Mouse (Mus musculus) hindbrain, embryonic 14.5 days (tissue): ENCODE measurements at regions not wholly inside any gene's neighbourhood (a gene's known extent, or its start where the extent isn't known, plus 50 kb on each side); places are given as distances from the start of the nearest gene placed in this dataset.
"Not testable (repeated sequence)": the region's sequence is repeated elsewhere in the genome, so short reads cannot be mapped to it uniquely, and the experiment has no call there.

Experiments used
- ATAC-seq: fragments of 200-750 bp; cut with Nextera tagmentation; 2 replicates; pipeline ENCODE4 v1.8.0; 2017; ENCODE audit warnings: moderate number of reproducible peaks, mild to moderate bottlenecking, moderate TSS enrichment, moderate library complexity; ENCODE audit not compliant: low FRiP score
- DNase-seq: peaks from one replicate; pipeline ENCODE4 v3.0.0-alpha.2; 2015; ENCODE audit warnings: low spot score
- H3K27ac ChIP-seq: fragments of 300-500 bp; sonication (generic); 2 replicates; pipeline ENCODE4 v1.5.1; 2014; ENCODE audit warnings: mild to moderate bottlenecking, moderate library complexity
- H3K27me3 ChIP-seq: fragments of 300-500 bp; sonication (generic); 2 replicates; pipeline ENCODE4 v1.6.1; 2014; ENCODE audit warnings: mild to moderate bottlenecking, low read length, mixed read lengths; ENCODE audit not compliant: control insufficient read depth, insufficient read depth
- H3K36me3 ChIP-seq: fragments of 300-500 bp; sonication (generic); replicated peaks from 2 replicates; pipeline ENCODE4 v1.6.1; 2014; ENCODE audit not compliant: control insufficient read depth, insufficient read depth
- H3K4me1 ChIP-seq: fragments of 300-500 bp; sonication (generic); replicated peaks from 2 replicates; pipeline ENCODE4 v1.6.1; 2014; ENCODE audit warnings: antibody characterized with exemption, low read length, mixed read lengths; ENCODE audit not compliant: control insufficient read depth, insufficient read depth
- H3K4me2 ChIP-seq: fragments of 300-500 bp; sonication (generic); replicated peaks from 2 replicates; pipeline ENCODE4 v1.6.1; 2014; ENCODE audit warnings: mild to moderate bottlenecking, moderate library complexity
- H3K4me3 ChIP-seq: fragments of 300-500 bp; sonication (generic); replicated peaks from 2 replicates; pipeline ENCODE4 v1.5.1; 2014; ENCODE audit warnings: mild to moderate bottlenecking, low read length
- H3K9ac ChIP-seq: fragments of 300-500 bp; sonication (generic); 2 replicates; pipeline ENCODE4 v1.6.1; 2014
- H3K9me3 ChIP-seq: fragments of 300-500 bp; sonication (generic); 2 replicates; pipeline ENCODE4 v1.6.1; 2016; ENCODE audit warnings: low read length; ENCODE audit not compliant: control insufficient read depth
- WGBS: fragments of 180-500 bp; shearing (Covaris S2); extraction: QIAGEN DNeasy Blood & Tissue Kit; methylation state at CpG from one replicate; pipeline ENCODE4 v1.1.7; 2014; 5-methylcytosine and 5-hydroxymethylcytosine counted together

GRCm38 (mm10) chr2:100918122-100918521, 706.4 kb upstream of the Rag2 start:
- Histone ChIP-seq H3K27ac (no peak overlapping the region), H3K9me3 (no peaks in the 10 kb centered on the region), H3K4me2 (no peak overlapping the region), H3K27me3 (no peaks in the 10 kb centered on the region), H3K4me1 (no peaks in the 10 kb centered on the region), H3K36me3 (no peaks in the 10 kb centered on the region), H3K4me3 (no peak overlapping the region), H3K9ac (no peak overlapping the region)
- ATAC-seq (no peak; the same call in 1 of the 2 replicates), DNase-seq (no peak)
- WGBS, result 76% methylated on average over 3 of the region's 3 CpGs

GRCm38 (mm10) chr2:100919537-100920212, 704.8 kb upstream of the Rag2 start:
- Histone ChIP-seq H3K9me3 (no peaks in the 10 kb centered on the region), H3K4me3 (no peak overlapping the region), H3K27me3 (no peaks in the 10 kb centered on the region), H3K4me2 (no peak overlapping the region), H3K9ac (no peak overlapping the region), H3K4me1 (no peaks in the 10 kb centered on the region), H3K36me3 (no peaks in the 10 kb centered on the region), H3K27ac (no peak overlapping the region)
- 89% methylated on average over 1 of the region's 1 CpGs for WGBS
- ATAC-seq (no peak), DNase-seq (no peak)

- not testable (repeated sequence) for H3K9me3 ChIP-seq, H3K4me2 ChIP-seq, H3K9ac ChIP-seq, H3K27me3 ChIP-seq, H3K4me3 ChIP-seq, H3K36me3 ChIP-seq, H3K4me1 ChIP-seq, ATAC-seq, H3K27ac ChIP-seq, DNase-seq
- 47% methylated on average over 3 of the region's 3 CpGs for WGBS
Measured at GRCm38 (mm10) chr2:100948632-100949031, 675.9 kb upstream of the Rag2 start.

- DNase-seq (no peak), ATAC-seq (no peak)
- Histone ChIP-seq H3K4me3 (no peak overlapping the region), H3K4me1 (no peaks in the 10 kb centered on the region), H3K9me3 (no peaks in the 10 kb centered on the region), H3K9ac (no peak overlapping the region), H3K27me3 (no peaks in the 10 kb centered on the region), H3K4me2 (no peak overlapping the region), H3K36me3 (no peaks in the 10 kb centered on the region), H3K27ac (no peak overlapping the region)
- 89% methylated on average over 1 of the region's 1 CpGs for WGBS
Measured at GRCm38 (mm10) chr2:100959412-100959811, 665.1 kb upstream of the Rag2 start.

GRCm38 (mm10) chr2:100964584-100964983, 659.9 kb upstream of the Rag2 start:
- Histone ChIP-seq H3K9me3 (no peaks in the 10 kb centered on the region), H3K27me3 (no peaks in the 10 kb centered on the region), H3K4me1 (no peaks in the 10 kb centered on the region), H3K36me3 (no peaks in the 10 kb centered on the region), H3K4me2 (no peak overlapping the region), H3K4me3 (no peak overlapping the region), H3K9ac (no peak overlapping the region), H3K27ac (no peak overlapping the region)
- ATAC-seq (no peak), DNase-seq (no peak)
- 94% methylated on average over 2 of the region's 2 CpGs for WGBS

- no peaks in the 10 kb centered on the region for H3K36me3 ChIP-seq
- H3K9ac ChIP-seq, result no peak overlapping the region
- no peaks in the 10 kb centered on the region for H3K27me3 ChIP-seq
- no peak overlapping the region for H3K4me3 ChIP-seq
- DNase-seq, result no peak
- H3K9me3 ChIP-seq, result no peaks in the 10 kb centered on the region
- ATAC-seq, result no peak
- H3K4me1 ChIP-seq, result no peaks in the 10 kb centered on the region
- no peak overlapping the region for H3K27ac ChIP-seq
- no peak overlapping the region for H3K4me2 ChIP-seq
Measured at GRCm38 (mm10) chr2:100977202-100977601, 647.3 kb upstream of the Rag2 start.

- ATAC-seq (no peak), DNase-seq (no peak)
- no peak overlapping the region for H3K4me3 ChIP-seq
- WGBS, result 76% methylated on average over 1 of the region's 1 CpGs
- H3K9ac ChIP-seq, result no peak overlapping the region
- H3K9me3 ChIP-seq, result no peaks in the 10 kb centered on the region
- H3K27me3 ChIP-seq, result no peaks in the 10 kb centered on the region
- H3K36me3 ChIP-seq, result no peaks in the 10 kb centered on the region
- no peaks in the 10 kb centered on the region for H3K4me1 ChIP-seq
- no peak overlapping the region for H3K4me2 ChIP-seq
- H3K27ac ChIP-seq, result no peak overlapping the region
Measured at GRCm38 (mm10) chr2:100982362-100982761, 642.2 kb upstream of the Rag2 start.

- no peak overlapping the region for H3K9ac ChIP-seq
- H3K4me2 ChIP-seq, result no peak overlapping the region
- no peaks in the 10 kb centered on the region for H3K36me3 ChIP-seq
- no peak overlapping the region for H3K4me3 ChIP-seq
- no peak overlapping the region for H3K27ac ChIP-seq
- no peaks in the 10 kb centered on the region for H3K27me3 ChIP-seq
- H3K4me1 ChIP-seq, result no peaks in the 10 kb centered on the region
- H3K9me3 ChIP-seq, result no peaks in the 10 kb centered on the region
- DNase-seq (no peak), ATAC-seq (no peak)
- 89% methylated on average over 3 of the region's 3 CpGs for WGBS
Measured at GRCm38 (mm10) chr2:101015353-101015752, 609.2 kb upstream of the Rag2 start.

- no peak for ATAC-seq
- H3K9me3 ChIP-seq, result no peaks in the 10 kb centered on the region
- 95% methylated on average over 2 of the region's 2 CpGs for WGBS
Measured at GRCm38 (mm10) chr2:101019384-101019783, 605.1 kb upstream of the Rag2 start.

GRCm38 (mm10) chr2:101021515-101021914, 603.0 kb upstream of the Rag2 start:
- no peaks in the 10 kb centered on the region for H3K36me3 ChIP-seq
- no peaks in the 10 kb centered on the region for H3K27me3 ChIP-seq
- 80% methylated on average over 2 of the region's 2 CpGs for WGBS
- no peak overlapping the region for H3K4me3 ChIP-seq
- ATAC-seq (no peak), DNase-seq (no peak)
- H3K9ac ChIP-seq, result no peak overlapping the region
- H3K4me1 ChIP-seq, result no peaks in the 10 kb centered on the region
- H3K9me3 ChIP-seq, result no peaks in the 10 kb centered on the region
- H3K27ac ChIP-seq, result no peak overlapping the region
- H3K4me2 ChIP-seq, result no peak overlapping the region

More at GRCm38 (mm10) chr2:101019384-101019783, 605.1 kb upstream of the Rag2 start:
- Histone ChIP-seq H3K27me3 (no peaks in the 10 kb centered on the region), H3K4me1 (no peaks in the 10 kb centered on the region), H3K27ac (no peak overlapping the region), H3K4me2 (no peak overlapping the region), H3K9ac (no peak overlapping the region), H3K36me3 (no peaks in the 10 kb centered on the region), H3K4me3 (no peak overlapping the region)
- no peak for DNase-seq
